Mouse (Mus musculus): Measurements from ENCODE around the gene Metap1d. TPM values are rescaled to one million over a fixed set of nuclear protein-coding genes. Genes with fewer than 3 reads are reported as not detected.

The Metap1d gene
- 45.7 and 46.5 TPM in 2 replicates for polyA plus RNA-seq (2015; fragmentation: Nextera tagmentation; extraction: Ambion mirVana)

- H3K4me2 ChIP-seq (ENCODE audit: low read depth, low read length) = peak within 1 kb of the TSS; percentile 93
- H3K9ac ChIP-seq (ENCODE audit: low read length) = peak within 1 kb of the TSS; percentile 83
- H3K4me1 ChIP-seq (ENCODE audit: control insufficient read depth, insufficient read depth, low read length) = peaks cover 2% of the 10 kb centered on the region; the same call in 1 of the 2 replicates
- under 1% methylated on average over 61 of the region's 61 CpGs for WGBS
- H3K9me3 ChIP-seq (replicated peaks; ENCODE audit: control insufficient read depth, low read length) = no peaks in the 10 kb centered on the region
- peaks cover 5% of the 10 kb centered on the region; the same call in 1 of the 2 replicates for H3K27me3 ChIP-seq (ENCODE audit: control insufficient read depth, insufficient read depth, low read length)
- H3K27ac ChIP-seq (ENCODE audit: low read length) = peak within 1 kb of the TSS; percentile 80
- H3K4me3 ChIP-seq (ENCODE audit: low read length) = peak within 1 kb of the TSS; percentile 81
- no peaks in the 10 kb centered on the region for H3K36me3 ChIP-seq (ENCODE audit: control insufficient read depth, insufficient read depth)
- ATAC-seq (replicated peaks; ENCODE audit: extremely low read depth, insufficient read depth, low FRiP score) = peak; percentile 98
Measured at GRCm38 (mm10) chr2:71453161-71453916, at the start of gene Metap1d. Gene Metap1d (plus strand): TSS chr2:71453276.

GRCm38 (mm10) chr2:71405613-71406012 is 47.5 kb upstream of the Metap1d start:
- Histone ChIP-seq H3K9ac (ENCODE audit: low read length) (no peak overlapping the region), H3K27ac (ENCODE audit: low read length) (no peak overlapping the region), H3K27me3 (ENCODE audit: control insufficient read depth, insufficient read depth, low read length) (no peaks in the 10 kb centered on the region), H3K4me2 (ENCODE audit: low read depth, low read length) (no peak overlapping the region), H3K36me3 (ENCODE audit: control insufficient read depth, insufficient read depth) (peaks cover 17% of the 10 kb centered on the region; the same call in 1 of the 2 replicates), H3K4me1 (ENCODE audit: control insufficient read depth, insufficient read depth, low read length) (no peaks in the 10 kb centered on the region), H3K4me3 (ENCODE audit: low read length) (no peak overlapping the region), H3K9me3 (replicated peaks; ENCODE audit: control insufficient read depth, low read length) (no peaks in the 10 kb centered on the region)
- WGBS = 94% methylated on average over 1 of the region's 1 CpGs
- no peak for ATAC-seq (replicated peaks; ENCODE audit: extremely low read depth, insufficient read depth, low FRiP score)

GRCm38 (mm10) chr2:71418760-71419280 is 34.3 kb upstream of the Metap1d start:
- 83% methylated on average over 3 of the region's 3 CpGs for WGBS
- Histone ChIP-seq H3K9ac (ENCODE audit: low read length) (no peak overlapping the region), H3K36me3 (ENCODE audit: control insufficient read depth, insufficient read depth) (peaks cover 18% of the 10 kb centered on the region), H3K4me1 (ENCODE audit: control insufficient read depth, insufficient read depth, low read length) (no peaks in the 10 kb centered on the region), H3K4me2 (ENCODE audit: low read depth, low read length) (no peak overlapping the region), H3K4me3 (ENCODE audit: low read length) (no peak overlapping the region), H3K9me3 (replicated peaks; ENCODE audit: control insufficient read depth, low read length) (no peaks in the 10 kb centered on the region), H3K27me3 (ENCODE audit: control insufficient read depth, insufficient read depth, low read length) (no peaks in the 10 kb centered on the region), H3K27ac (ENCODE audit: low read length) (no peak overlapping the region)
- ATAC-seq (replicated peaks; ENCODE audit: extremely low read depth, insufficient read depth, low FRiP score) = no peak

GRCm38 (mm10) chr2:71419408-71419807 is 33.7 kb upstream of the Metap1d start:
- no peak for ATAC-seq (replicated peaks; ENCODE audit: extremely low read depth, insufficient read depth, low FRiP score)
- Histone ChIP-seq H3K4me1 (ENCODE audit: control insufficient read depth, insufficient read depth, low read length) (no peaks in the 10 kb centered on the region), H3K9ac (ENCODE audit: low read length) (no peak overlapping the region), H3K4me3 (ENCODE audit: low read length) (no peak overlapping the region), H3K9me3 (replicated peaks; ENCODE audit: control insufficient read depth, low read length) (no peaks in the 10 kb centered on the region), H3K36me3 (ENCODE audit: control insufficient read depth, insufficient read depth) (peaks cover 20% of the 10 kb centered on the region), H3K4me2 (ENCODE audit: low read depth, low read length) (no peak overlapping the region), H3K27ac (ENCODE audit: low read length) (no peak overlapping the region), H3K27me3 (ENCODE audit: control insufficient read depth, insufficient read depth, low read length) (no peaks in the 10 kb centered on the region)
- 85% methylated on average over 3 of the region's 3 CpGs for WGBS

- no peak overlapping the region for H3K4me3 ChIP-seq (ENCODE audit: low read length)
- H3K9me3 ChIP-seq (replicated peaks; ENCODE audit: control insufficient read depth, low read length) = no peaks in the 10 kb centered on the region
- H3K4me1 ChIP-seq (ENCODE audit: control insufficient read depth, insufficient read depth, low read length) = peaks cover 2% of the 10 kb centered on the region; the same call in 1 of the 2 replicates
- H3K9ac ChIP-seq (ENCODE audit: low read length) = no peak overlapping the region
- WGBS = 93% methylated on average over 9 of the region's 9 CpGs
- no peaks in the 10 kb centered on the region for H3K27me3 ChIP-seq (ENCODE audit: control insufficient read depth, insufficient read depth, low read length)
- no peak overlapping the region for H3K27ac ChIP-seq (ENCODE audit: low read length)
- ATAC-seq (replicated peaks; ENCODE audit: extremely low read depth, insufficient read depth, low FRiP score) = no peak
- no peak overlapping the region for H3K4me2 ChIP-seq (ENCODE audit: low read depth, low read length)
- peaks cover 22% of the 10 kb centered on the region for H3K36me3 ChIP-seq (ENCODE audit: control insufficient read depth, insufficient read depth)
Measured at GRCm38 (mm10) chr2:71420895-71421425, 32.1 kb upstream of the Metap1d start.

- Histone ChIP-seq H3K4me1 (ENCODE audit: control insufficient read depth, insufficient read depth, low read length) (peaks cover 2% of the 10 kb centered on the region; the same call in 1 of the 2 replicates), H3K27ac (ENCODE audit: low read length) (peak overlapping the region; percentile 17), H3K27me3 (ENCODE audit: control insufficient read depth, insufficient read depth, low read length) (no peaks in the 10 kb centered on the region), H3K9me3 (replicated peaks; ENCODE audit: control insufficient read depth, low read length) (no peaks in the 10 kb centered on the region), H3K4me3 (ENCODE audit: low read length) (no peak overlapping the region), H3K4me2 (ENCODE audit: low read depth, low read length) (no peak overlapping the region), H3K36me3 (ENCODE audit: control insufficient read depth, insufficient read depth) (peaks cover 29% of the 10 kb centered on the region), H3K9ac (ENCODE audit: low read length) (no peak overlapping the region)
- 38% methylated on average over 4 of the region's 4 CpGs for WGBS
- ATAC-seq (replicated peaks; ENCODE audit: extremely low read depth, insufficient read depth, low FRiP score) = peak; percentile 83
Measured at GRCm38 (mm10) chr2:71424545-71424944, 28.5 kb upstream of the Metap1d start.

GRCm38 (mm10) chr2:71435440-71435839 is 17.6 kb upstream of the Metap1d start:
- Histone ChIP-seq H3K27me3 (ENCODE audit: control insufficient read depth, insufficient read depth, low read length) (no peaks in the 10 kb centered on the region), H3K9ac (ENCODE audit: low read length) (no peak overlapping the region), H3K27ac (ENCODE audit: low read length) (no peak overlapping the region), H3K9me3 (replicated peaks; ENCODE audit: control insufficient read depth, low read length) (no peaks in the 10 kb centered on the region), H3K4me3 (ENCODE audit: low read length) (no peak overlapping the region), H3K4me2 (ENCODE audit: low read depth, low read length) (no peak overlapping the region), H3K4me1 (ENCODE audit: control insufficient read depth, insufficient read depth, low read length) (no peaks in the 10 kb centered on the region), H3K36me3 (ENCODE audit: control insufficient read depth, insufficient read depth) (peaks cover 37% of the 10 kb centered on the region)
- ATAC-seq (replicated peaks; ENCODE audit: extremely low read depth, insufficient read depth, low FRiP score) = no peak
- WGBS = 85% methylated on average over 3 of the region's 4 CpGs

GRCm38 (mm10) chr2:71443376-71443775 is 9.7 kb upstream of the Metap1d start:
- H3K4me3 ChIP-seq (ENCODE audit: low read length) = no peak overlapping the region
- H3K4me2 ChIP-seq (ENCODE audit: low read depth, low read length) = no peak overlapping the region
- no peaks in the 10 kb centered on the region for H3K4me1 ChIP-seq (ENCODE audit: control insufficient read depth, insufficient read depth, low read length)
- H3K9ac ChIP-seq (ENCODE audit: low read length) = no peak overlapping the region
- no peaks in the 10 kb centered on the region for H3K9me3 ChIP-seq (replicated peaks; ENCODE audit: control insufficient read depth, low read length)
- no peak overlapping the region for H3K27ac ChIP-seq (ENCODE audit: low read length)
- peaks cover 17% of the 10 kb centered on the region for H3K36me3 ChIP-seq (ENCODE audit: control insufficient read depth, insufficient read depth)
- H3K27me3 ChIP-seq (ENCODE audit: control insufficient read depth, insufficient read depth, low read length) = no peaks in the 10 kb centered on the region; the same call in 1 of the 2 replicates
- WGBS = 31% methylated on average over 2 of the region's 2 CpGs
- no peak for ATAC-seq (replicated peaks; ENCODE audit: extremely low read depth, insufficient read depth, low FRiP score)
